Mouse (Mus musculus): ENCODE results near the gene Kcnip1. TPM values are rescaled to one million over a fixed set of nuclear protein-coding genes. Genes with fewer than 3 reads are reported as not detected.

Gene Kcnip1
- polyA plus RNA-seq, 1 experiment from 2014 or later, result 2.4 TPM

GRCm38 (mm10) chr11:33938561-33939274, 54.2 kb downstream of the Kcnip1 start:
- 39% methylated on average over 7 of the region's 7 CpGs for WGBS

GRCm38 (mm10) chr11:33937641-33938040, 55.3 kb downstream of the Kcnip1 start:
- ATAC-seq (ENCODE audit: insufficient number of reproducible peaks, insufficient read depth, low FRiP score, low TSS enrichment, low read depth), result no peak
- Histone ChIP-seq H3K27me3 (no peaks in the 10 kb centered on the region), H3K4me2 (no peak overlapping the region), H3K9ac (replicated peaks) (no peak overlapping the region), H3K9me3 (no peaks in the 10 kb centered on the region), H3K36me3 (no peaks in the 10 kb centered on the region), H3K4me3 (replicated peaks) (no peak overlapping the region), H3K4me1 (replicated peaks) (peaks cover 32% of the 10 kb centered on the region), H3K27ac (no peak overlapping the region)
- whole genome bisulfite sequencing, result 69% methylated on average over 8 of the region's 8 CpGs

More at GRCm38 (mm10) chr11:33938561-33939274, 54.2 kb downstream of the Kcnip1 start:
- Histone ChIP-seq H3K27me3 (no peaks in the 10 kb centered on the region), H3K9ac (replicated peaks) (no peak overlapping the region), H3K4me3 (replicated peaks) (no peak overlapping the region), H3K27ac (peak overlapping the region; percentile 24; the same call in 1 of the 2 replicates), H3K4me2 (no peak overlapping the region), H3K9me3 (no peaks in the 10 kb centered on the region), H3K36me3 (no peaks in the 10 kb centered on the region), H3K4me1 (replicated peaks) (peaks cover 28% of the 10 kb centered on the region)
- ATAC-seq (ENCODE audit: insufficient number of reproducible peaks, insufficient read depth, low FRiP score, low TSS enrichment, low read depth), result peak; percentile 40; the same call in 1 of the 2 replicates

- Histone ChIP-seq H3K9me3 (no peaks in the 10 kb centered on the region), H3K4me1 (replicated peaks) (peaks cover 40% of the 10 kb centered on the region), H3K9ac (replicated peaks) (no peak overlapping the region), H3K27me3 (no peaks in the 10 kb centered on the region), H3K4me2 (no peak overlapping the region), H3K36me3 (no peaks in the 10 kb centered on the region), H3K4me3 (replicated peaks) (no peak overlapping the region), H3K27ac (no peak overlapping the region)
- 60% methylated on average over 9 of the region's 9 CpGs for WGBS
- ATAC-seq (ENCODE audit: insufficient number of reproducible peaks, insufficient read depth, low FRiP score, low TSS enrichment, low read depth), result no peak
Measured at GRCm38 (mm10) chr11:33934286-33934685, 58.7 kb downstream of the Kcnip1 start.

GRCm38 (mm10) chr11:33932386-33933111, 60.4 kb downstream of the Kcnip1 start:
- Histone ChIP-seq H3K9me3 (no peaks in the 10 kb centered on the region), H3K4me2 (peak overlapping the region; percentile 17), H3K27me3 (peaks cover 8% of the 10 kb centered on the region; the same call in 1 of the 2 replicates), H3K9ac (replicated peaks) (no peak overlapping the region), H3K4me3 (replicated peaks) (no peak overlapping the region), H3K27ac (no peak overlapping the region), H3K4me1 (replicated peaks) (peaks cover 45% of the 10 kb centered on the region), H3K36me3 (no peaks in the 10 kb centered on the region)
- no peak for ATAC-seq (ENCODE audit: insufficient number of reproducible peaks, insufficient read depth, low FRiP score, low TSS enrichment, low read depth)
- 52% methylated on average over 18 of the region's 18 CpGs for WGBS

- Histone ChIP-seq H3K4me3 (replicated peaks) (no peak overlapping the region), H3K4me2 (peak overlapping the region; percentile 17), H3K27me3 (peaks cover 10% of the 10 kb centered on the region; the same call in 1 of the 2 replicates), H3K4me1 (replicated peaks) (peaks cover 40% of the 10 kb centered on the region), H3K27ac (no peak overlapping the region), H3K9me3 (no peaks in the 10 kb centered on the region), H3K9ac (replicated peaks) (no peak overlapping the region), H3K36me3 (no peaks in the 10 kb centered on the region)
- 4% methylated on average over 10 of the region's 10 CpGs for WGBS
- ATAC-seq (ENCODE audit: insufficient number of reproducible peaks, insufficient read depth, low FRiP score, low TSS enrichment, low read depth), result no peak
Measured at GRCm38 (mm10) chr11:33931836-33932385, 61.0 kb downstream of the Kcnip1 start.

- H3K4me3 ChIP-seq (replicated peaks), result no peak overlapping the region
- ATAC-seq (ENCODE audit: insufficient number of reproducible peaks, insufficient read depth, low FRiP score, low TSS enrichment, low read depth), result no peak
- H3K9ac ChIP-seq (replicated peaks), result no peak overlapping the region
- no peak overlapping the region for H3K4me2 ChIP-seq
- peaks cover 10% of the 10 kb centered on the region; the same call in 1 of the 2 replicates for H3K27me3 ChIP-seq
- H3K4me1 ChIP-seq (replicated peaks), result peaks cover 43% of the 10 kb centered on the region
- 57% methylated on average over 11 of the region's 11 CpGs for WGBS
- no peaks in the 10 kb centered on the region for H3K36me3 ChIP-seq
- no peaks in the 10 kb centered on the region for H3K9me3 ChIP-seq
- H3K27ac ChIP-seq, result no peak overlapping the region
Measured at GRCm38 (mm10) chr11:33929412-33929811, 63.5 kb downstream of the Kcnip1 start.

GRCm38 (mm10) chr11:33928658-33929057, 64.3 kb downstream of the Kcnip1 start:
- 14% methylated on average over 7 of the region's 7 CpGs for WGBS
- Histone ChIP-seq H3K4me3 (replicated peaks) (no peak overlapping the region), H3K36me3 (no peaks in the 10 kb centered on the region), H3K4me2 (peak overlapping the region; percentile 3; the same call in 1 of the 2 replicates), H3K27ac (no peak overlapping the region), H3K4me1 (replicated peaks) (peaks cover 43% of the 10 kb centered on the region), H3K27me3 (peaks cover 10% of the 10 kb centered on the region; the same call in 1 of the 2 replicates), H3K9ac (replicated peaks) (no peak overlapping the region), H3K9me3 (no peaks in the 10 kb centered on the region)
- peak; percentile 63 for ATAC-seq (ENCODE audit: insufficient number of reproducible peaks, insufficient read depth, low FRiP score, low TSS enrichment, low read depth)

- Histone ChIP-seq H3K27me3 (peaks cover 10% of the 10 kb centered on the region; the same call in 1 of the 2 replicates), H3K4me3 (replicated peaks) (no peak overlapping the region), H3K9me3 (no peaks in the 10 kb centered on the region), H3K4me2 (no peak overlapping the region), H3K27ac (no peak overlapping the region), H3K36me3 (no peaks in the 10 kb centered on the region), H3K4me1 (replicated peaks) (peaks cover 47% of the 10 kb centered on the region), H3K9ac (replicated peaks) (no peak overlapping the region)
- ATAC-seq (ENCODE audit: insufficient number of reproducible peaks, insufficient read depth, low FRiP score, low TSS enrichment, low read depth), result no peak
- 76% methylated on average over 4 of the region's 4 CpGs for WGBS
Measured at GRCm38 (mm10) chr11:33927836-33928235, 65.1 kb downstream of the Kcnip1 start.

GRCm38 (mm10) chr11:33927321-33927720, 65.6 kb downstream of the Kcnip1 start:
- Histone ChIP-seq H3K27me3 (peaks cover 10% of the 10 kb centered on the region; the same call in 1 of the 2 replicates), H3K27ac (no peak overlapping the region), H3K4me3 (replicated peaks) (no peak overlapping the region), H3K36me3 (no peaks in the 10 kb centered on the region), H3K4me1 (replicated peaks) (peaks cover 47% of the 10 kb centered on the region), H3K4me2 (no peak overlapping the region), H3K9ac (replicated peaks) (no peak overlapping the region), H3K9me3 (no peaks in the 10 kb centered on the region)
- no peak for ATAC-seq (ENCODE audit: insufficient number of reproducible peaks, insufficient read depth, low FRiP score, low TSS enrichment, low read depth)
- WGBS, result 77% methylated on average over 6 of the region's 6 CpGs

GRCm38 (mm10) chr11:33926551-33926950, 66.4 kb downstream of the Kcnip1 start:
- peaks cover 11% of the 10 kb centered on the region; the same call in 1 of the 2 replicates for H3K27me3 ChIP-seq
- no peaks in the 10 kb centered on the region for H3K36me3 ChIP-seq
- WGBS, result 68% methylated on average over 2 of the region's 2 CpGs
- no peak overlapping the region for H3K4me2 ChIP-seq
- H3K4me3 ChIP-seq (replicated peaks), result no peak overlapping the region
- no peaks in the 10 kb centered on the region for H3K9me3 ChIP-seq
- H3K9ac ChIP-seq (replicated peaks), result no peak overlapping the region
- ATAC-seq (ENCODE audit: insufficient number of reproducible peaks, insufficient read depth, low FRiP score, low TSS enrichment, low read depth), result no peak
- H3K4me1 ChIP-seq (replicated peaks), result peaks cover 45% of the 10 kb centered on the region
- no peak overlapping the region for H3K27ac ChIP-seq

GRCm38 (mm10) chr11:33925778-33926177, 67.2 kb downstream of the Kcnip1 start:
- no peaks in the 10 kb centered on the region for H3K9me3 ChIP-seq
- no peak overlapping the region for H3K4me2 ChIP-seq
- no peak for ATAC-seq (ENCODE audit: insufficient number of reproducible peaks, insufficient read depth, low FRiP score, low TSS enrichment, low read depth)
- H3K4me1 ChIP-seq (replicated peaks), result peaks cover 45% of the 10 kb centered on the region
- no peak overlapping the region for H3K27ac ChIP-seq
- H3K4me3 ChIP-seq (replicated peaks), result no peak overlapping the region
- H3K27me3 ChIP-seq, result peaks cover 14% of the 10 kb centered on the region; the same call in 1 of the 2 replicates
- 64% methylated on average over 8 of the region's 8 CpGs for WGBS
- H3K36me3 ChIP-seq, result no peaks in the 10 kb centered on the region
- H3K9ac ChIP-seq (replicated peaks), result no peak overlapping the region

Measured in limb, embryonic 12.5 days (tissue).